Mouse (Mus musculus) frontal cortex, postnatal 14 days (tissue): Measurements from ENCODE around the gene Gprc5c.
"Not testable (repeated sequence)": the region's sequence is repeated elsewhere in the genome, so short reads cannot be mapped to it uniquely, and the experiment has no call there.

Experiments used
- DNase-seq, 2 experiments: peaks; one replicate each; pipeline ENCODE4 v3.0.0; 2022; ENCODE audit warnings: low spot score in 2 of 2

Gene Gprc5c

GRCm38 (mm10) chr11:114909538-114909937, 58.6 kb downstream of the Gprc5c start:
- DNase-seq: not testable (repeated sequence)

GRCm38 (mm10) chr11:114912847-114913246, 61.9 kb downstream of the Gprc5c start:
- DNase-seq: peak; percentile 65 to 78

- DNase-seq: no peak
These were observed 64.0 kb downstream of the Gprc5c start for GRCm38 (mm10) chr11:114914978-114915377.

GRCm38 (mm10) chr11:114917120-114917519, 66.2 kb downstream of the Gprc5c start:
- no peak for DNase-seq
